Mouse (Mus musculus): ENCODE measurements around the gene Tenm2.

Gene Tenm2

DNA sequence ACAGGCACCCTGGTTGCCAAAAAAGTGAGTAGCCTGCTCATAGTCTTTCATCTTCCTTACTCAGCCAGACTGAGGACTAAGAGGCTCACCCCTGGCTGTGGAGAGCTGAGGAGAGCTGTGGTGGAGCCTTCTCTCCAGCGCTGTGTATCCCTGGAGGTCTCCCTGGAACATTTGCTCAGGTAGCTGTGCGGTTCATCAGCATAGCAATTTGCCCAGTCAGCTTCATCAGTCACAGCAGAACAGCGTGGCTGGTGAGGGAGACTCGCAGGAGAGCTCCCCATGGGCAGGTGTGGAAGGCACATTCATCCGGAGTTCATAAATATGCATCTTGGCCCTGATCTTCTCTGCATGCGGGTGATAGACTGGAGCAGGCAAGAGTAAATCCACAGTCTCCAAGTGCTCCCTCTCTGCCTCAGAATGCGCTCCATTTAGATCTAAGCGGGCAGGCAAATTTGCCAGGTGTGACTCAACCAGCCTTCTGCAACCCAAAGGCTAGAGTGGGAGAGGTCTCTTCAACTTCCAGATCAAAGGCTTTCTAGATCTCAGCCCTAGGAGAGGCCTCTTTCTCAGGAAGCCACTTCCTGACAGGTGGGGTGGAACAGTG, 751.2 kb downstream of the Tenm2 start:
- no peak for DNase-seq (ENCODE audit: low spot score in 2 of 2)

DNA sequence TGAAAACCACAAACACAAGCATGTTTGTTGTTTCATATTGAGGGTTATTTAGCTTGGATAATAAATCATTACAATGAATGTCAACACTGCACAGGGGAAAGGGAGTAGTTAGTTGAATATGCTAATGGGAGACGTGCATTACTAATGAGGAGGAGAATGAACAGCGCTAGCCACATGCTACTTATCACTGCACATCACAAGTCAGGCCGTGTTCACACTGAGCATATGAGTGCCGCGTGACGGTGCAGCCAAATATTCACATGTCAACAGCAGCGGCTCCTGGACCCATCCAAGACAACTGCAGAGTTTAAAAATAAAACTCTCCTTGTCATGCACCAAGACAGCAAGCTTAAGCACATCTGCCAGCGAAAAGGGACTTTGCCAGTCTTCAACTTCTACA, 753.6 kb downstream of the Tenm2 start:
- no peak for DNase-seq (ENCODE audit: low spot score in 2 of 2)

- DNase-seq (ENCODE audit: low spot score in 2 of 2): no peak
Observed at GRCm38 (mm10) chr11:36481524-36481923, 754.2 kb downstream of the Tenm2 start.

GRCm38 (mm10) chr11:36481086-36481485, 754.7 kb downstream of the Tenm2 start:
- no peak for DNase-seq (ENCODE audit: low spot score in 2 of 2)

DNA sequence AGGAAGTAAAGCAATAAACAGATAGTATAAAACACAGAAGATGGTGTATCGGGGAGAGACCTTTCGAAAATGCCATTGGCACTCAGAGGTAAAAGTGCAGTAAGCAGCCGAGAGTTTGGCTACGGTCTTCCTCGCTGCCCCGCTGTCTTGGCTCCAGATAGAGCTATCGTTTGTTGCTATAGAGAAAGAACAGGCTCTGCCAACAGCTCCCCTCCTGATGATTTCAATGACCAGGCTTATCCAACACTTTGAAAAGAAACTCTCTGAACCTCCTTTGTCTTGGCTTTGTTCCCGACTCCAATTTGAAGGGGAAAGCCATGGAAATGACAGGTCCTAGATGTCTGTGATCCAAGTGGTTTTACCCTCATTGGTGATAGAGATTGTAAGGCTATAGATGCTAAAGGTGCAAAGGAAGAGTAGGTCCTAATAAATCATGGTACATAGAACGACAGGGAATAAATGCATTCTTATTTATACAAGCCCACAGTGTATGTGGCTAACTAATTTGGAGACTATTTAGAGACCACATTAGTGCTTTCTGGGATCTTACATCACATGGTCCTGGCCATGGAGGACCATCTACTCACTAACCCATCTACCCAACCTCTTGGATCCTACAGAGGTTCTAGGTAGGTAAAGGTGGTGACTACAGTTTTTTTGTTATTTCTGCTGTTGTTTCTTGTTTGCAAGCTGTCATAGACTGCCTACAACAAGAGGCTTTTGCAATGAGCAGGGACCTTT, 765.8 kb downstream of the Tenm2 start:
- DNase-seq (ENCODE audit: low spot score in 2 of 2): no peak

DNA sequence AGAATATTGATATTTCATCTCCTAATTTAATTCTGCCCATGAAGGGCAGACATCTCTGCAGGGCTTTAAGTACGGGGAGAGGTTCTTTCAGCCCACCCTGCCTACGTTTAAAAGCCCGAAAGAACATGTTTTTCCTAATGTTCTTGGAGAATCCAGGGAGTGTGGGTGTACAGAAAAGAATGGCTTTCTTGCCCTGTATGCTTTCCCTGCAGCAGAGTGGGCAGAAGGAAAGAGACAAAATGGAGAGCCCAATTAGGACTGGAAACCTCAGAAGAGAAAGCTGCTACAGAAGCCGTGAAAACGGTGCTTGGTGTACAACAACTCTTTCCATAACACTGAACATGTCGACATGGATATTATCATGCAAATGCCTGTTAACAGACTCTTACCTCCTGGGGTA, 777.3 kb downstream of the Tenm2 start:
- DNase-seq (ENCODE audit: low spot score in 2 of 2): no peak

DNA sequence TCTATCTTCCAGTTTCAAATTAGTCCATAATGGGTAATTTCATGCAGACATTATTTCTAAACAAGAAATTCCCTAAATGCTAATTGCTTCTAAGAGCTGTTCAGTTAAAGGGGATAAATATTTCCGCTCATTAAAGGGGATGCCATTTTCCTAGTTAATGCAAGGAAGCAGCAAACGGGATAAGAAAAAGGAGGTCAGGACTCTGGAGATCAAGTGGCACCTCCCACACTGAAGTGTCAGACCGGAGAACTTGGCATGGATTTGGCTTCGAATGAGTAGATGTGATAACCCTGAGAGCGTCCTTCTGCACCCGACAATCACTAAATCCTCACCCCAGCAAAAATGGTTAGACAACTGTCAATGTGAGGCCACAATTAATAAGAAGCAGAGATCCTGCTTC, 781.7 kb downstream of the Tenm2 start:
- no peak for DNase-seq (ENCODE audit: low spot score in 2 of 2)

GRCm38 (mm10) chr11:36452436-36452835, 783.3 kb downstream of the Tenm2 start:
- no peak for DNase-seq (ENCODE audit: low spot score in 2 of 2)

GRCm38 (mm10) chr11:36446351-36446750, 789.4 kb downstream of the Tenm2 start:
- DNase-seq (ENCODE audit: low spot score in 2 of 2): no peak

- DNase-seq (ENCODE audit: low spot score in 2 of 2): no peak
Observed at GRCm38 (mm10) chr11:36443821-36444220, 791.9 kb downstream of the Tenm2 start.

- no peak for DNase-seq (ENCODE audit: low spot score in 2 of 2)
Observed at GRCm38 (mm10) chr11:36441801-36442200, 794.0 kb downstream of the Tenm2 start.

- DNase-seq (ENCODE audit: low spot score in 2 of 2): no peak
Observed at GRCm38 (mm10) chr11:36436251-36436650, 799.5 kb downstream of the Tenm2 start.

- DNase-seq (ENCODE audit: low spot score in 2 of 2): no peak
Observed at GRCm38 (mm10) chr11:36428947-36429346, 806.8 kb downstream of the Tenm2 start.

DNA sequence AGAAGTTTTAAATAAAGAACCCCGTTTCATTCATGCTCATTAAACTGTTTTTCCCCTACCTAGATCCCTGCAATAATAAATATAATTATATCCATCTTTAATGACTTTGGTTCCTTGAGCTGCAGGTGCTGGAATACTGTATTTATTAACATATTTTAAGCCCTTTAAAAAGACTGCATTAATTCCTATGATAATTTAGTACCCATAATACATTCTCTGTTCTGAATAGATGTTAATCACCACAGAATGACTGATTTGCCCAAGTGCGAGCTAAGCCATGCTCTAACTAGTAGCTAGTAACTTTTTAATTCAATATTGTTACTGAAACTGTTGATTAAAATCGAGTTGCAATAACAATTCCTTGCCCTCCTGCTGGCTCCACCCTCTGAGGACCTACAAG, 810.8 kb downstream of the Tenm2 start:
- no peak for DNase-seq (ENCODE audit: low spot score in 2 of 2)

GRCm38 (mm10) chr11:36420047-36420446, 815.7 kb downstream of the Tenm2 start:
- no peak for DNase-seq (ENCODE audit: low spot score in 2 of 2)

DNA sequence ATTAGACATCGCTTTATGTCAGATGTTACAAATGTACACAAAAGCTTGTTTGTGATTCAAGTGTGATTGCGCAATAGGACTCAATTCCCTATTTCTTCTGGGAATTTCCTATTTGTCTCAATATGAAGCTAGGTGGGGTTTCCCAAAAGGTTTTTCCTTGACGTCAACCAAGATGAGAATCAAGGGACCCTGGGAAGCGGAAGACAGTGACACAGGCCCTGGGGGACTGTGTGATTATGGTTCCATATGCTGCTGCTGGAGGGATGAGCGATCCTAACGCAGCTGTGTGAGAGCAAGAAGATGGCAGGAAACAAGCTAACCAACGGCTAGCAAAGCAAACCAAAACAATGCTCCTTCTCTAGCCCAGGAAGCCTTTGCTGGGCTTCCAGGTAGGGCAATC, 820.5 kb downstream of the Tenm2 start:
- no peak for DNase-seq (ENCODE audit: low spot score in 2 of 2)

DNA sequence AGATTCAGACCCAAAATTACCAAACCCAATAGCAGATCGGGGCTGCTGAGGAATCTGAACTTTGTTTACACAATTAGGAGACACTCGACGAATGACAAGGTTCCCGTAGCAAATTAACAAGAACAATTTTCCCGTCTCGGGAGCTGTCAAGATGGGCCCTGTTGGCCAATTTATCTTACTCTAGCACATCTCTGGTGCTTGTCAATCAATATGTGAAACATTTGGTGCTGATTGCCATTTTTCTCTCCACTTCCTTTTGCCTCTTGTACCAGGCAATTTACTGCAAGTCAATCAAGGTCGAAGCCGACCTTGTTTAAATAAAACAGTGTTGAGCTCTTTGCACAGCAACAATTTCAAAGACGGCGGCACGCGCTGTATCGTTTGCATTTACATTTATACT, 824.9 kb downstream of the Tenm2 start:
- DNase-seq (ENCODE audit: low spot score in 2 of 2): no peak

DNA sequence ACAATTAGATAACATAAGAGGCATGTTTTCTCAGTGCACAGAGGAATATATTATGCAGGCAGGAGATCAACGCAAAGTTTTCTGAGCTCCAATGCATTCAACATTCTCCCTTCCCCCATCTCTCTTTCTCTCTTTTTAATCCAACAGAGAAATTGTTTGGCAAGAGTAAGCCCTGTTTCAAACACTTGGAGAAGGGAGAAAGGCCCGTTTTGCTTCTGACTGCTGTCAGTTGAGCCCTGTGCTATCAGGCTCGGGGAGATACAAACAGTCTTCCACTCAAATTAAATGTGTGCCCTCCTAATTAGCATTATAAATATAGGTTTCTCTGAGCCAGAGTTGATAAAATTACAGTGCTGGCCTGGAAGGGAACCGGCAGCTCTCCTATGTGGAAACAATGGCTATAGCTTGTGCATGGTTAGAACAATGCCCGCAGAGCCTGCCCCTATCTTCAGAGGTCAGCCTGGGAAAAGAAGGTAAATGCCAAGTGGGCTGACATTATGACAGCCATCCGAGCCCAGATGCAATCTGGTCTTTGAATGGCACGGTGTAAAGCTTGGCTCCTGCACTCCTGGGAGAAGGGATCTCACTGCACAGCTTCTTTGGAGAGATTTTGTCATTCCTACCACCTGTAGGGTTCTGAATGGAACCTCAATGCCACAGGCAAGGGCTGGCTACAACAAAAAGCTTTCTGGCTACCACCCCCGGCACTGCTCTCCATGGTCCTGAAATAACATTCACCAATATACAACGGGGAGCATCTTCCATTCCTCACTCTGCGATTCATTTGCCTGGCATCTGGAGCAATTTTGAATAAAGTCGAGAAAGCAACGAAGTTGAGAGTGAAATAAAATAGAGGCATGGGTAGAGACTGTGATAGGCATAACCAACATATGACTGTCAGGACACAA, 839.7 kb downstream of the Tenm2 start:
- no peak for DNase-seq (ENCODE audit: low spot score in 2 of 2)

- no peak for DNase-seq (ENCODE audit: low spot score in 2 of 2)
Observed at GRCm38 (mm10) chr11:36384696-36385095, 851.1 kb downstream of the Tenm2 start.

- DNase-seq (ENCODE audit: low spot score in 2 of 2): no peak
Observed at GRCm38 (mm10) chr11:36371814-36372213, 864.0 kb downstream of the Tenm2 start.

DNA sequence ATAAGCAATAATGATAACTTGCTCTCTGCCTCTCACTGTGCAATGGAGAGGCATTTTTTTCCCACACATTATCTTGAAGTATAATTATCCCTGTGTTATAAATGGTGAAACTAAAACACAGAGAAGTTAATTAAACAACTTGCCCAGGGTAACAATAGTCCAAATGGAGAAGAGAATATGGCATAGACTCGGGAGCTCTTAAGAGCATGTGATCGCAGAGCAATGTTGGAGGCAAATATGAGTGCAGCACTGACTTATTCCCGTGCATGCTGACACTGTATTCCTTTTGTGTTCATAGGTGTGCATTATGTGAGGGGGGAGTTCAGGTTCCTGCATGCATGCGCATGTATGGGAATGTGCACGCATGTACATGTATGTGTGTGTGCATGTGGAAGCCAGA, 870.7 kb downstream of the Tenm2 start:
- DNase-seq (ENCODE audit: low spot score in 2 of 2): no peak

GRCm38 (mm10) chr11:36364441-36364840, 871.3 kb downstream of the Tenm2 start:
- no peak for DNase-seq (ENCODE audit: low spot score in 2 of 2)

- no peak for DNase-seq (ENCODE audit: low spot score in 2 of 2)
Observed at GRCm38 (mm10) chr11:36362514-36362913, 873.2 kb downstream of the Tenm2 start.
